Mouse (Mus musculus): ENCODE measurements around the gene 4930452B06Rik. TPM values are rescaled to one million over a fixed set of nuclear protein-coding genes. Genes with fewer than 3 reads are reported as not detected.

Gene 4930452B06Rik
- polyA plus RNA-seq (2012; rRNA removed), result 1.9 and 2.3 TPM in 2 replicates

DNA sequence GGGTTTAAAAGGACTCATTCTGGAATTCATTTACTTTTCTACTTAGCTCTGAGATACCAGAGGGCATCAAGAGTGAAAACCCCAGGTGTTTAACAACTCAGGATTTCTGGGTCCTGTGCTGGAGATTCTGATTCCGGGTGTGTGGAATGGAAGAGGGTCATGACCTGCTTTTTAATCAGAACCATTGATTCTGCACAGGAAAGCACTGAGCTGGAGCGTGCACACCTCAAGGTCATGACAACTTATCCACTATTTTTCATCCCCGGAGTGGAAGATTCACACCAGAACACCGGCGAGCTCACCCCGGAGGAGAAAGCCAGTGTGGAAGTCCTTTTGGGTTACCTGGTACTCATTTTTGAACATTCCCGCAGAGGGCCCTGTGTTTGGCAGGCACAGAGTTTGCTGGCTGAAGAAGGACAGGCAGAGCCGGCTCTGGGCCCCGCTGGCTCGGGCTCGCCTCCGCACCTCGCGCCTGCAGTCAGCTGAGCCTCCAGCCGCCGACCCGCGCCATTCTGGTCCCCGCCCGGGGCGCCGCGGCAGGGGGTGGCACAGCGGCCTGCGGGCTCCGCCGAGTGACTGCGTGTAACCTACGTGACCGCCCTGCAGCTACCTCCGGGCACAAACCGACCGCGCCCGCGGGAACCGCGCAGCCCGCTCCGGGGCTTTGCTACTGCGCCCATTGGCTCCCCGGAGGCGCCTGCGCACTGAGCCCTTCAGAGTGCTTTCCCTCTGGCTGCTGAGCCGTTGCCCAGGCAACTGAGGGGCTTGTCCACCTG lies at the start of gene 4930452B06Rik:
4930452B06Rik (minus strand) TSS at position 605 of the 776 bp plus-strand sequence.
- Histone ChIP-seq H3K27me3 (ENCODE audit: control insufficient read depth, insufficient read depth, low read length) (no peaks in the 10 kb centered on the region), H3K4me1 (ENCODE audit: control insufficient read depth, insufficient read depth, low read length) (no peaks in the 10 kb centered on the region), H3K27ac (ENCODE audit: insufficient read depth, low read length) (no peak within 1 kb of the TSS), H3K4me3 (replicated peaks; ENCODE audit: insufficient read depth, low read depth, low read length) (peak within 1 kb of the TSS; percentile 57)
- under 1% methylated on average over 45 of the region's 45 CpGs for WGBS
- DNase-seq, result peak; percentile 61 to 70
- TF ChIP-seq CTCF (IDR thresholded peaks at IDR 0.05; ENCODE audit: borderline replicate concordance, insufficient read depth, low read depth, low read length) (no peak), POLR2A (IDR thresholded peaks at IDR 0.05; ENCODE audit: borderline replicate concordance, insufficient read depth, low read length) (no peak)

DNA sequence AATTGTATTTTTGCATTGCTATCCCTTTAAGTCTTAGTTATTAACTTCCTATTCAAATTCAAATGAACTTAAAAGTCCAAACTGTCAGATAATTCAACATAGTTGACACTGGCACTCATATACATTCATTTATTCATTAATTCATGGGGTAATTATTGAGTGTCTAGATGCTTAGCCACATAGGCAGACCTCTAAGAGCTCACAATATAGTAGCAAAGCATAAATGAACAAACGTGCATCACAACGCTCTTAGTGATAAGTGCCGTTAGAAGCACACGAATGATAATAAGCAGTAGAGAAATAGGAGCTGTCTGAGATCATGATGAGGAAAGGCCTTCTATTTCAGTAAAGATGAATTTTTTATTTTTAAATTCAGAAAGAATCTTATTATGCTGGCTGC lies 46.6 kb upstream of the 4930452B06Rik start:
- 81% methylated on average over 4 of the region's 4 CpGs for WGBS

DNA sequence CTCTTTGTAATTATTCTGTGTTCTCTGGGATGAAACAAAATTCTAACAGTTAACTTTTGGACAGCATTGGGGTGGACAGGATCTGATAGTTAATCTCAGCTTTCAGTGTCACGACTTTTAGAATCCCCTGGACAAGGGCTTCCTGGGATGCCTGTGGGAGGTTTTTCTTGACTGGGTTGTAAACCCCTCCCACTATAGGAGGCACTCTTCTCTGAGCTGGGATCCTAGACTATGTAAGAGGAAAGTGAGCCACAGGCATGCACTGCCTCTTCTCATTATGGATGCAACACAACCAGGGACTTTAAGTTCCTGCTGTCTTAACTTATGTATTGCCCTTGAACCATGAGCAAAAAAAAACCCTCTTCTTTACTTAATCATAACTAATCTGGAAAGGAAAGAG lies 23.4 kb upstream of the 4930452B06Rik start:
- Histone ChIP-seq H3K4me1 (ENCODE audit: control insufficient read depth, insufficient read depth, low read length) (no peaks in the 10 kb centered on the region), H3K27me3 (ENCODE audit: control insufficient read depth, insufficient read depth, low read length) (no peaks in the 10 kb centered on the region), H3K27ac (ENCODE audit: insufficient read depth, low read length) (no peak overlapping the region), H3K4me3 (replicated peaks; ENCODE audit: insufficient read depth, low read depth, low read length) (no peak overlapping the region)
- no peak for DNase-seq
- TF ChIP-seq CTCF (IDR thresholded peaks at IDR 0.05; ENCODE audit: borderline replicate concordance, insufficient read depth, low read depth, low read length) (no peak), POLR2A (IDR thresholded peaks at IDR 0.05; ENCODE audit: borderline replicate concordance, insufficient read depth, low read length) (no peak)
- WGBS, result 37% methylated on average over 1 of the region's 1 CpGs

More for the DNA sequence above, 46.6 kb upstream of the 4930452B06Rik start:
- Histone ChIP-seq H3K4me3 (replicated peaks; ENCODE audit: insufficient read depth, low read depth, low read length) (no peak overlapping the region), H3K4me1 (ENCODE audit: control insufficient read depth, insufficient read depth, low read length) (no peaks in the 10 kb centered on the region), H3K27me3 (ENCODE audit: control insufficient read depth, insufficient read depth, low read length) (no peaks in the 10 kb centered on the region), H3K27ac (ENCODE audit: insufficient read depth, low read length) (no peak overlapping the region)
- TF ChIP-seq CTCF (IDR thresholded peaks at IDR 0.05; ENCODE audit: borderline replicate concordance, insufficient read depth, low read depth, low read length) (no peak), POLR2A (IDR thresholded peaks at IDR 0.05; ENCODE audit: borderline replicate concordance, insufficient read depth, low read length) (no peak)
- no peak for DNase-seq

DNA sequence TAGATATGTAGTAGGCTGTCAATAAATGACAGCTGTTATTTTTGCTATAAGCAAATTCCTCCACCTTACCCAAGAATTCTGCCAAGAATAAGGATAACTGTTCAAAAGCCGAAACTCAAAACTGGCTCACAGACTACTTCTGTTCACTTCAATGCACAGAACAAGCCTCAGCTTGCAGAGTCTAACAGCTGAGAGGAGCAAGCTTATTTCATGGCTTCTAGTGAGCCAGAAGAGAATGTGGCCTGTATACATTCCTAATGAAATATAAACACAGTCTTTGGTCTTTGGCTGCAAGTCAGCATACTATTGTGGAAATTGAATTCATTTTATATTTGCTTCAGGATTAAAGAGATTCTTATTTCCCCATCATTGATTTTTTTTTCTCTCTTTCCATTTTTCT lies 22.4 kb upstream of the 4930452B06Rik start:
- Histone ChIP-seq H3K4me3 (replicated peaks; ENCODE audit: insufficient read depth, low read depth, low read length) (no peak overlapping the region), H3K27ac (ENCODE audit: insufficient read depth, low read length) (no peak overlapping the region), H3K4me1 (ENCODE audit: control insufficient read depth, insufficient read depth, low read length) (no peaks in the 10 kb centered on the region), H3K27me3 (ENCODE audit: control insufficient read depth, insufficient read depth, low read length) (no peaks in the 10 kb centered on the region)
- 20% methylated on average over 1 of the region's 1 CpGs for WGBS
- TF ChIP-seq CTCF (IDR thresholded peaks at IDR 0.05; ENCODE audit: borderline replicate concordance, insufficient read depth, low read depth, low read length) (no peak), POLR2A (IDR thresholded peaks at IDR 0.05; ENCODE audit: borderline replicate concordance, insufficient read depth, low read length) (no peak)
- DNase-seq, result no peak

DNA sequence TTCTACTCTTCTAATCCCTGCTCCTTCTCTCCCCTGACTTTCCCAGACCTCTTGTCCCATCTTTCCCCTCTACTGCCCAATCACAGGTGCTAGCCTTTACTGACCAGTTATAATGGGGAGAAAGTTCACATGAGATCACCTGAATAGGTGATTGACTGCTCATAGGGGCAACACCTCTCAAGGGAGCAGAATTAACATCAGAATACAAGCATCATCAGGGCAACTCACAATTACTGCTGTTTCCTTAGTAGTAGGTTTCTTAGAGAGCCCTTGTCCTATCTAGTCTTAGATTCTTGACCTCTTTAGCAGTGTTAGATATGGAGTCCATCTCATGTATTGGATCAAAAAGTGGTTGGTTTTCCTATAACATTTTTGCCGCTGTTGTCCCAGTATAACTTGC lies 20.1 kb upstream of the 4930452B06Rik start:
- no peaks in the 10 kb centered on the region for H3K27me3 ChIP-seq (ENCODE audit: control insufficient read depth, insufficient read depth, low read length)
- no peak overlapping the region for H3K4me3 ChIP-seq (replicated peaks; ENCODE audit: insufficient read depth, low read depth, low read length)
- DNase-seq, result no peak
- WGBS, result 95% methylated on average over 1 of the region's 1 CpGs
- no peak for TF ChIP-seq POLR2A (IDR thresholded peaks at IDR 0.05; ENCODE audit: borderline replicate concordance, insufficient read depth, low read length)
- TF ChIP-seq CTCF (IDR thresholded peaks at IDR 0.05; ENCODE audit: borderline replicate concordance, insufficient read depth, low read depth, low read length), result no peak
- no peaks in the 10 kb centered on the region for H3K4me1 ChIP-seq (ENCODE audit: control insufficient read depth, insufficient read depth, low read length)
- no peak overlapping the region for H3K27ac ChIP-seq (ENCODE audit: insufficient read depth, low read length)

DNA sequence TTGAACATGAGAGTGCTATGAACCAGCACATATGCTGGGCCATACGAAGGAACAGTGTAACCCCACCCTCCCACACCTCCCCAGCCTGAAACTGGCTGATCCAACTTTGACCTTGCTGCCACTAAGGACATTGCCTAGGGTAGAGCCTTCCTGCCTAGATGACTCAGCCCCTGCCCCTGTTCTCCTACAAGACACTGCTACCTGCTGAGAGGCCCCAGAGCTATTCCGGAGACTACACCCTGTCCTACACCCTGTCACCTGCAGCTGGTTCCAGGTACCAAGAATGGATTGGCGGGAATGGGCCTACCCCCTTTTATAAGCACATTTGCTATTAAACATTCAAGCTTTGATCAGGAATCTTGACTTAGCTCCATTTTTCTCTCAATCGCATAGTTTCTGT lies 13.9 kb upstream of the 4930452B06Rik start:
- DNase-seq, result no peak
- TF ChIP-seq CTCF (IDR thresholded peaks at IDR 0.05; ENCODE audit: borderline replicate concordance, insufficient read depth, low read depth, low read length) (no peak), POLR2A (IDR thresholded peaks at IDR 0.05; ENCODE audit: borderline replicate concordance, insufficient read depth, low read length) (no peak)
- Histone ChIP-seq H3K27ac (ENCODE audit: insufficient read depth, low read length) (no peak overlapping the region), H3K4me3 (replicated peaks; ENCODE audit: insufficient read depth, low read depth, low read length) (no peak overlapping the region), H3K27me3 (ENCODE audit: control insufficient read depth, insufficient read depth, low read length) (no peaks in the 10 kb centered on the region), H3K4me1 (ENCODE audit: control insufficient read depth, insufficient read depth, low read length) (no peaks in the 10 kb centered on the region)
- 94% methylated on average over 4 of the region's 4 CpGs for WGBS

DNA sequence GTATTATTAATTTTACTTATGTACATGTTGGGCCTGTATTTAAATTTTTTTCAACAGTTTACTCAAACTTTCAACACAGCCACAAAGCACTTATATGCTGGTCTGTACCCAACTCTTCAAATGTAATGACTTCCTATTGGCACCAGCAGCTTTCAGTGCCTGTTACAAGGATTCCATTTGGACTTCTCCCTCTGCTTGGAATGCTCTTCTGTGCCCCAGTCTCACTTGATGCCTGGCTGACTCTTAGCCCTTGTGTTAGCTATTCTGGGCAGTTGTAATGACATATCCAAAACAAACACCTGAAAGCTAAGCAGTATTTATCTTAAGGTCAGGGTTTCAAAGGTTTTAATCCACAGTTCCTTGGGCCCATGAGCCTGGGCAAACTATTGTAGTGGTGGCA lies 5.7 kb downstream of the 4930452B06Rik start:
- H3K4me3 ChIP-seq (replicated peaks; ENCODE audit: insufficient read depth, low read depth, low read length), result no peak overlapping the region
- no peak overlapping the region for H3K27ac ChIP-seq (ENCODE audit: insufficient read depth, low read length)
- no peak for DNase-seq
- H3K27me3 ChIP-seq (ENCODE audit: control insufficient read depth, insufficient read depth, low read length), result no peaks in the 10 kb centered on the region
- TF ChIP-seq POLR2A (IDR thresholded peaks at IDR 0.05; ENCODE audit: borderline replicate concordance, insufficient read depth, low read length), result no peak
- no peak for TF ChIP-seq CTCF (IDR thresholded peaks at IDR 0.05; ENCODE audit: borderline replicate concordance, insufficient read depth, low read depth, low read length)
- H3K4me1 ChIP-seq (ENCODE audit: control insufficient read depth, insufficient read depth, low read length), result no peaks in the 10 kb centered on the region

DNA sequence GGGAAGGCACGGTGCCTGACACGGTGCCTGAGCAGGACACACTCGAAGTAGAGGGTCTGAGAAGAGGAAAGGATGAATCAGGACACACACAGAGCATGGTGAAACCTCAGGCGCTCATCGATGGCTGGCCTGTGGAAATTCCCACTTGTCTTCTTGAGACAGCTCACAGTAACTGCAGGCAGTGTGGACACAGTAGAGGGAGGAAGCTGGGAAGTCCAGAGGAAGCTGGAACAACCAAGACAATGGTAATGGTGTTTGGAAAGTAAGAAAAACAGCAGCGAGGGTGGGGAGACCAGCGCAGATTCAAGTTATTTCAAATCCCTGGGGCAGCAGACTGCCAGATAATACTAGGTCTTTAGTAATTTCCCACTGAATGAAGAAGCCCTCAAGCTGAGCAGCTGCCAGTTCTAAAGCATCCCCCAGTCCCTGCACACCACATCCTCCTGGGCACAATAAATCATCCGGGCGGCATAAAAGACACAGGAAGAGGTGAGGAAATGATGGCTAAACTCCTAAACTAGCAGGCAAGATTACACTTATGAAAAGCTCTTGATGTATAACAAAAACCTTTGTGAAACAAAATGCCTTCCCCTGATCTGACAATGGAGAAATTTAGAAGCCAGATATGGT lies 24.3 kb downstream of the 4930452B06Rik start:
- no peak for DNase-seq
- no peak for TF ChIP-seq POLR2A (IDR thresholded peaks at IDR 0.05; ENCODE audit: borderline replicate concordance, insufficient read depth, low read length)
- no peak for TF ChIP-seq CTCF (IDR thresholded peaks at IDR 0.05; ENCODE audit: borderline replicate concordance, insufficient read depth, low read depth, low read length)
- no peaks in the 10 kb centered on the region for H3K27me3 ChIP-seq (ENCODE audit: control insufficient read depth, insufficient read depth, low read length)
- H3K4me1 ChIP-seq (ENCODE audit: control insufficient read depth, insufficient read depth, low read length), result no peaks in the 10 kb centered on the region
- 79% methylated on average over 9 of the region's 9 CpGs for WGBS
- no peak overlapping the region for H3K27ac ChIP-seq (ENCODE audit: insufficient read depth, low read length)
- no peak overlapping the region for H3K4me3 ChIP-seq (replicated peaks; ENCODE audit: insufficient read depth, low read depth, low read length)

Measured in cerebellum, adult 2 months (tissue).